Mouse (Mus musculus) frontal cortex, postnatal 25 days (tissue): Measurements from ENCODE around the gene Gabra2.

Experiments used
- DNase-seq, 2 experiments: peaks; one replicate each; pipeline ENCODE4 v3.0.0; 2022; ENCODE audit warnings: low spot score in 2 of 2

Gene Gabra2

GRCm38 (mm10) chr5:71095725-71096607 lies at the start of gene Gabra2:
Gabra2 (minus strand) TSS chr5:71095849.
- DNase-seq = peak; percentile 63 to 69

GRCm38 (mm10) chr5:71136691-71137090 lies 41.0 kb upstream of the Gabra2 start:
- peak in 1 of 2 experiments; percentile 12 for DNase-seq

- no peak for DNase-seq
Observed at GRCm38 (mm10) chr5:71135840-71136239, 40.2 kb upstream of the Gabra2 start.

DNA sequence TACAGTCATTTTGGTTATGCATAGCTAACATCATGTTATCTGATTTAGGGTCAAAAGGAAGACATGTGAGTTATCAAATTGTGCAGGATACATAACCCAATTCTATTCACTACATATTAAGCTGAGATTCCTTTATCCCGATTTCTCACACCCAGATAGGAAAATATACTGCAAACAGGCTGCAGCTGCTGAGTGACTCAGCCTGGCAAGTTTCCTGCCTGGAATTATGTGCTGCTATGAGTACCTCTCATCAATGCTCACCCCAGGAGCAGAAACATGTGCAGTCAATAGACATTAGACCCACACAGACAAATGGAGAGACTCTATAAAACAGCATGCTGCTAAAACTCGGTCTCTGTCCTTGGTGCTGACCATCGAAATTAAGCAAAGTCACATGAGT lies 32.1 kb upstream of the Gabra2 start:
- DNase-seq = no peak

GRCm38 (mm10) chr5:71115216-71115615 lies 19.6 kb upstream of the Gabra2 start:
- DNase-seq = no peak

DNA sequence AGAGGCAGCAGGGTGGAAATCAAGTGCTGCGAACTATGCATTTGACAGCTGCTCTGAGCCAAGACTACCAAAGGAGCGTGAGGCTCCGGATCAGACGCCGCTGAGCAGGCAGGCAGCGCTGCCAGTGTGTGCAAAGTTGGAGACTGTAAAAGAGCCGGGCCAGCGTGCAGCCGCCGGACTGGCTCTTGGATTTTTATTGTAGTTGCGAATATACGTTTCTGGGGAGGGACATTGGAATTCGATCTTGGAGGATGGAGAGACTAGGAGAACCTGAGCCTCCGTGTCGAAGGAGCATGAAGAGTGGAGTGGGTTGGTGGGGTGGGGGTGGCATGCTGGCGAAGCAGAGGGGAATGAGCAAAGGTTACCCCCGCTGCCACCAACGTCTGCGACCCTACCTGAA lies 469 bp downstream of the Gabra2 start:
- DNase-seq = peak; percentile 37 to 50

GRCm38 (mm10) chr5:71094776-71095175 lies 873 bp downstream of the Gabra2 start:
- DNase-seq = peak in 1 of 2 experiments; percentile 5

DNA sequence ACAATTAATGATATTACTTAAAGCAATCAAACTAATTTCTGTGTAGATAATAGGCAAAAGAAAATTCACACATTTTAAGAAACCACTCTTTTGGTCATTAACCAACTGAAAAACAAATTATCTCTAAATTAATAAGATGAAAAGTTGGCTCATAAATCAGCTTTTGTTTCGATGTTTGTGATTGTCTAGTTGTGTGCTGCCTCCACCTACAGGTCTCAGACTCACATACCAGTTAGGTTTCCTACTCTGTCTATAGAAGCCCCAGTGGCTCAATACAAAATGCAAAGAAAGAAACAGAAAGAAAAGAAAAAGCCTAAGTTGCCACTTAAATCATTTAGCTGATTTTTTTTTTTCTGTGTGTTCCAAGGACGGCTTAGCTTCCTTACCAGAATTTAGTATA lies 1.8 kb downstream of the Gabra2 start:
- DNase-seq = no peak

DNA sequence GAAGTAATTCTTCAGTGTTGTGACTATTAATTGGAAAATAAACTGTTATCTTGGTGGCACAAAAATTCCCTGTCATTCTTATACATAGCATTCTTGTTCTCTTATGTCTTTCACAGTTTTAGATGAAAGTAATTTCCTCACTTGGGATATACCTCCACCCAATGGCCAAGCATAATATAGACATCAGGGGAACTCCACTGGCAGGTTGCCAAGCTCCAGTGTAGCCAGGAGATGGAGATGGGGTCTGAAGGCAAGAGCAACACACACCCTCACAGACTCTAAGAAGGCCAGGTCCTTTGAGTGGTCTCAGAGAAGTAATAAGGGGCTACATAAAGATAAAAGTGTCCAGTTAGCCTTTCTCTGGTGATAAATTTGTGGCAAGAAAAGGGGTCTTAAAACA lies 3.2 kb downstream of the Gabra2 start:
- peak; percentile 29 to 37 for DNase-seq

- no peak for DNase-seq
Observed at GRCm38 (mm10) chr5:71091926-71092325, 3.7 kb downstream of the Gabra2 start.

DNA sequence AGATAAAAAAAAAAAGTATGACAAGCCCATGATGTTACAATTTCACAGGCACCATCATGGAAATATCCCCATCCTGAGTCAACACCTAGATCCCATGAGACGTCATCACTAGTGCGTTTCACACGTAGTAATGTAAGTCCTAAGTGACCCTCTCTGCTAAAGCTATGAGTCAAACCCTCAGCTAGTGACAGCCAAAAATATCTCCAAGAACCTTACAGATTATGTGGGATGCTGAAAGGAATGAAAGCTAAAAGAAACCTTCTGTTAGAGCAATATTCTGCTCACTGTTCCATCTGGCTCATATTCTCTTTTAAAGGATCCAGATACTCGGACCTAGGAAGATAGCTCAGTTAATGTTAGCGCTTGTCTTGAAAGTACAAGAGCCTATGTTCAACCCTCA lies 16.8 kb downstream of the Gabra2 start:
- no peak for DNase-seq

DNA sequence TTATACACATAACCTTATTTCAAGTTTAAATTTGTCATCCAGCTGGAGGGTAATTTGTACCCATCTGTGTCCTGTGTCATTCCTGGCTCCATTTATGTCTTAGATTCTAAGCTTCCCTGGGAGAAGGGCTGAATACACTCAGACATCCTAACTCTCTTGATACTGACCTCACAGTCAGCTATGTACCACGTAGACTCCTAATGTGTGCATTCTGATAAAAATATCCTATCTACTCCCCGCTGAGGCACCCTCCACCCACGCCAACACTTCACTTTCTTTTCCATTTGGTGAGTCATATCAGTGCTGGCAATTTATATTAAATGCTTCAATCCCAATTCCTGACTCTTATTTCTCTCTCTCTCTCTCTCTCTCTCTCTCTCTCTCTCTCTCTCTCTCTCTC lies 34.0 kb downstream of the Gabra2 start:
- DNase-seq = peak in 1 of 2 experiments; percentile 34

DNA sequence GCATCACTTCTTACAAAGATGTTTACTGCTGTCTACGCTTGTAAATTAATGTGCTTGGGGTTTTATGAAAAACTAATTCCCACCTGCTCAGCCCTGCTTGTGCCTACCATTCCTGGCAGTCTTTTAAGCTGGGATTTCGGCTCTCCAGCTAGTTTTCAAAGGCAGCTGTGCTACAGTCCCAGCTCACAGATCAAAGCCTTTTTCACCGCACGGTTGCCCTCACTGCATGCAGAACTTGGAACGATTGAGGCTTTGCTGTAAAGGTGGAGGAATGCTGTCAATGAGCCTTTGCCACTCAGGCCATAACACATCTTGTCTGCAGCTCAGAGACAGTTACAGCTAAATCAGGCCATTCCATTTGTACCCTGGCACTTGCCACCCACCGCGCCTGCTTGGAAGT lies 37.6 kb downstream of the Gabra2 start:
- DNase-seq = no peak

- no peak for DNase-seq
Observed at GRCm38 (mm10) chr5:71037352-71037751, 58.3 kb downstream of the Gabra2 start.

GRCm38 (mm10) chr5:71025956-71026355 lies 69.7 kb downstream of the Gabra2 start:
- DNase-seq = peak; percentile 21 to 42

DNA sequence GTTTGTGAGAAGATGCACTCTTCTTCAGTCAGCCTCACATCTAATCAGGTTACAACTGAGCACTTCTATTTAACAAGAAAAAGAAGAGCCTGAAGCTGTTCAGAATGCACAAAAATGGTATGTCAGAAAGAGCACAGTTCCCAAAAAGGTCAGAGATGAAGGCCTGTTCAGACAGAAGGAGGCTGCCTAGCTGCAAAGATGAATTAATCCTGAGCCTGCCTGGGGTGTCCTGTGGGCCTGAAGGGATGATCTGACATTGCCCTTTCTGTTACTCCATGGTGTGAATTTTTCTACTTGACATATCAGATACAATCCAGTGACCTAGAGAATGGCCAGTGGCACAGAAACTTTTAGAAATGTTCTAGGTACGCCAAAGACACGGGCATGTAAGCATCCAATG lies 83.9 kb downstream of the Gabra2 start:
- DNase-seq = no peak

GRCm38 (mm10) chr5:71011271-71011670 lies 84.4 kb downstream of the Gabra2 start:
- no peak for DNase-seq

- no peak for DNase-seq
Observed at GRCm38 (mm10) chr5:71010797-71011196, 84.9 kb downstream of the Gabra2 start.

- peak; percentile 9 to 38 for DNase-seq
Observed at GRCm38 (mm10) chr5:70995617-70996325, 99.9 kb downstream of the Gabra2 start.

GRCm38 (mm10) chr5:70993281-70993680 lies 102.4 kb downstream of the Gabra2 start:
- DNase-seq = no peak

GRCm38 (mm10) chr5:70990891-70991290 lies 104.8 kb downstream of the Gabra2 start:
- DNase-seq = no peak
